Mouse (Mus musculus) left cerebral cortex, postnatal 25 days (tissue): Measurements from ENCODE around the gene Cadps2. TPM values are rescaled to one million over a fixed set of nuclear protein-coding genes. Genes with fewer than 3 reads are reported as not detected.

Source experiments
- DNase-seq, 2 experiments: peaks; one replicate each; pipeline ENCODE4 v3.0.0; 2022; ENCODE audit warnings: low spot score in 2 of 2, mixed read lengths in 1 of 2
- intact Hi-C: fragments of 180-260 bp; cut with DNase I; formaldehyde crosslinking; loops from one replicate; pipeline ENCODE4 v1.15.1; 2025
- total RNA-seq, 2 experiments: library from RNA; stranded (reverse); gene quantifications; 2 replicates each; pipeline ENCODE4 v1.2.3; 2021

Gene Cadps2
- total RNA-seq, 2 experiments from 2014 or later = 85.8 to 90.7 TPM

DNA sequence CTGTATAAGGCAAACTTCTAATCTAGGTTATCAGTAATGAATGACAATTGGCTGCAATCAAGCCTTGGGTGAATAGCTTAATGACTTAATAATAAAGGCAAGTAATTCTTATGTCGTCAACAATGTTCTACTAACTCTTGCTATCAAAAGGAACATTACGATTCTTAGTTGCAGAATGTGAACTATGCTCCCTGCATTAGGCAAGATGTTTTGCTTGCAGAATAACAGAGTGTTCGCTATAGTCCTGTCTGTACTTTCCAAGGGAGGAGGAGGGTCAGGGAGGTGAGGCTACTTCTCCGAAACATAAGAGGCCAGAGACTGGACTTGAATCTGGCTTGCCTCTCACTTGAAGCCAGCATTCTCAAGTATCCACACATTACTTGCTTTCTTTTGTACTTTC lies 446.5 kb downstream of the Cadps2 start:
- no peak for DNase-seq
- intact Hi-C loops = no loop called here

GRCm38 (mm10) chr6:23386711-23387110 lies 452.5 kb downstream of the Cadps2 start:
- no peak for DNase-seq
- intact Hi-C loops = no loop called here

- no peak for DNase-seq
These were observed 456.2 kb downstream of the Cadps2 start for GRCm38 (mm10) chr6:23383004-23383347.

DNA sequence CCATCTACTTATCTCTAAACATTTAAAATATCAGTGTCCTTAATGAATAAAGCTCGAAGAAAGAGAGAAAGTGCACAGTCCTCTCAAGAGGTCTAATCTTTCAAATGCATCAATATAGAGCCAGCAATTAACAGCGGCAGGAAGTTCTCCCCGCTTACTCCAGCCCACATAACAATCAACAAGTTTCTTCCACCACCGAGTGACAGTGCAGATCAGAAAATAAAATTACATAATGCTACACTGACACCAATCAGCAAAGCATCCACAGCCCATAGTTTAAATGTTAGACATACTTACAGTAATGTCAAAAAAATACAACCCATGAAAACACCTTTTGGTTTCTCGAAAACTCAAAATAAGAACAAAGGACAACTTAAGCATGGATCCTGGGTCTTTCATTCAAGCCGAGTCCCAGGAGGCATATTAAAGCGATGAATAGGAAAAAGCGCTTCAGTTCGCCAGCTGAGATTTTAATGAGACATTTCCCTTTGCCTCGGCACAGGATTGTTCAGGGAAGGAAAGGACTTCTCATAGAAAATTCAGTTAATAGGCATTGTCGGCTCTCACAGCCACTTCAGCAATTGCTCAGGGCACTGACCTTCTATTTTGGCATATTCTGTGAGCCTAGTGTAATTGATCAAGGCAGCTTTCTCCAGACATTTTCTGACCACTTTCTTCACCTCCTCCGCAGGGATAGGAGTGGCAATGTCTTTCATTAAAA lies 456.8 kb downstream of the Cadps2 start:
- intact Hi-C loops = no loop called here
- no peak for DNase-seq

More at GRCm38 (mm10) chr6:23383004-23383347, 456.2 kb downstream of the Cadps2 start:
- intact Hi-C loops = no loop called here

GRCm38 (mm10) chr6:23376327-23376726 lies 462.9 kb downstream of the Cadps2 start:
- intact Hi-C loops = no loop called here
- DNase-seq = no peak

GRCm38 (mm10) chr6:23361842-23362451 lies 477.3 kb downstream of the Cadps2 start:
- no peak for DNase-seq
- intact Hi-C loops = no loop called here

DNA sequence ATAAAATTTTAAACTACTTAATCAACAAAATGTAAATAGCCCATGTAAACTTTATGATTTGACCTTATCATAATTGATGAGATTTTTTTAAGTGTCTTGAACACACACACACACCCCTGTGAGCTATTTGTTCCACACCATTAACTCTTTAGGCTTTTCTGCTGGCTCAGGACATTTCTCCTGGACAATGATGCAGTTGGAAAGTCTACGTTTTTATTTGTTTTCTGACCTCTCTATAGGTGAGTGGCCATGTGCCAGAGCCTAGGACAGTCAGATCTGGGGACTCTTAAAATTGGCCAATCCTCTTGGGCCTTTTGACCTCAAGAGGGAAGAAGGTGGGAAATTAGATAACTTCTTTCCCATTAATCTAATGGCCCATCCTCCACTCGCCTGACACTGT lies 478.6 kb downstream of the Cadps2 start:
- intact Hi-C loops = no loop called here
- DNase-seq = no peak

GRCm38 (mm10) chr6:23356141-23356540 lies 483.1 kb downstream of the Cadps2 start:
- intact Hi-C loops = no loop called here
- DNase-seq = no peak

GRCm38 (mm10) chr6:23353480-23353879 lies 485.7 kb downstream of the Cadps2 start:
- intact Hi-C loops = no loop called here

DNA sequence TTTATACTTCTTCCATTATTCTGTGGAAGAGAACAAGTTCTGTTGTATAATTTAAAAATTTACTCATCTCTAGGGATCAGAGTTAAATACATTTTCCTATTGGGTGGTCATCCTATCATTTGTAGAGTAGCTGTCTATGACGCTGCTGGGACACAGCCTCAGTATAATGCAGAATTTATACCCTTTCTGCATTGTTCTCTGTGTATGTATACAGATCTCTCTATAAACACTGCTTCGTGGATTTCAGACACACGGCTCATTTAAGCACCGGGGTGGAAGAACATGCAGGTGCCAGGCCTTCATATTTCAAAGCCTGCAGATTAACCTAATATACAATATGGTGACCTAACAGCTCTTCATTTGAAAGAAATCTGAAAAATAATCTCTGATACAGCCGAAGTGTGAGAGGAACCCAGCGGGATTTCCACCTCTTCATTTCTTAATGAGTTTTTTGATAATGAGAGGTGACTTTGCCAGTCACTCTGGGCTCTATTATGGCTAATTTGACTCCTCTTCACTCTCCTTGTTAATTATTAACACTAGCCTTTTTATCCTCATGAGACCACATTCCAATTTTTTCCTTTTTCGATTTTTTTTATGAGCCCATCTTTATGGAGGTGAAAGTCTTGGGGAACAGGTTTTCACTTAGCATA lies 501.7 kb downstream of the Cadps2 start:
- DNase-seq = no peak
- intact Hi-C loops = no loop called here

More at GRCm38 (mm10) chr6:23353480-23353879, 485.7 kb downstream of the Cadps2 start:
- no peak for DNase-seq

DNA sequence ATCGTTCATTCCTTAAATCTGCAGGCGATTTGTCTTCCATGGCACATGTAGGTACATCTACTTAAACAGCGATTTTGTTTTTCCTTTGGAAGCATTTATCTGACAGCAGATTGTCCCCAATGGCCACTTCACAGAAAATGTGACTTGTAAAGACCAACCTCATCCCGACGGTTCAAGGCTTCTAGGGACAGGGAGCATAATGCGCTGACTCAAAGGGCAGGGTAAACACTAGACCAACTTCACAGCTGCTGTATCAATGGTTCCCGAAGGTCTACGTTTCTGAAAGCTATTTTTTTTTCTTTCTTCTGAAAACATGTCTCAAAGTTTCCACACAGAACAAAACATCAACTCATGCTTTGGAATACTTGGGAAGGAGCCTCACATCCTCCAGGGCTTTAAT lies 524.3 kb downstream of the Cadps2 start:
- intact Hi-C loops = no loop called here
- DNase-seq = no peak

DNA sequence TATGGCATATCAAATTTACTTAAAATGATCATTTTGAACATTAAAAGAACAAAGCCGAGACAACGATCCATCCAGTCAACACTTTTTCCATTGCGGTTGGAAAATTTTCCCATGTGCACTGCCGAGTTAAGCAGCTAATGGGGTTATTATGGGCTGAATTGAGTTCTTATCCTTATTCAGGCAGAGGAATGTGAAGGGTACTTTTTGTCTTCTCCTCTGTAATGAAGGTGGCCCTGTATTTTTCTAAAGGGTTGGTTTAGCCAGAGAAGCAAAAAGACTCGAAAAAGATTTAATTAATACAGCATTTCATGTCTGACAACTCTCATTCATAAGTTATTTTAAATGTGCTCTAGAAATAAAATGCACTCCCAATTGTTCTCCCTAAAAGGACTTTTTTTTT lies 524.9 kb downstream of the Cadps2 start:
- DNase-seq = no peak
- intact Hi-C loops = no loop called here

GRCm38 (mm10) chr6:23306046-23306445 lies 533.2 kb downstream of the Cadps2 start:
- no peak for DNase-seq
- intact Hi-C loops = no loop called here

- DNase-seq = no peak
- intact Hi-C loops = no loop called here
These were observed 540.6 kb downstream of the Cadps2 start for GRCm38 (mm10) chr6:23298596-23298995.

DNA sequence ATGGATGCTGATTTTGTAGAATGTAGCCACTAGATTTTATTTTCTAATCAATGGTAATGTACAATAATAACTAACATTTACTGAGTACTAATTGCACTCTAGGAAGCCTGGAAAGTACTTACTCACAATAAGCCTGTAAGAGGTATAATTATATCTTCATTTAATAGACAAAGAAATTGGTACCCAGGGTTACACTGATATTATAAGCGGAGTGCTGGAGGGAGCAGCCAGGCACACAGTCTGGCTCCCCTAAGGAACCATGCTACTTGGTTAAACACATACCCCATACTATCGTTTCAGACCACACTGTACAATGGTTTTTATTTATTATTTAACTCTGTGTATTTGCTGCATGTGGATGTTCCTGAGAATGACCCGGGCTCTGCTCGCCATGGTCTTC lies 544.5 kb downstream of the Cadps2 start:
- DNase-seq = no peak
- intact Hi-C loops = no loop called here

- intact Hi-C loops = no loop called here
- no peak for DNase-seq
These were observed 550.5 kb downstream of the Cadps2 start for GRCm38 (mm10) chr6:23288752-23289151.

DNA sequence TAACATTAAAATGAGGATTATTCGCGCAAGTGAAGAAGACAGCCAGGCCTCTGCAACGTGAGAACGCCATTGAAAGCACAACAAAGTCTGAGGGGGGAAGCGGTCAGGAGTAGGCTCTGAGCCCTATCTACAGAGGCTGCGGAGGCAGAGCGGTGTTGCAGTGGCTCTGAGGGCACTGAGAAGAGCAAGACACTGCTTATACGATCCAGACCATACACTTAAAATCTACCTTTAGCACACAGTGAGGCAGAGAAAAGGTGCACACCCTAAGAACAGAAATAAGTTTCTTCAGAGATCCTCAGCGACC lies 557.8 kb downstream of the Cadps2 start:
- intact Hi-C loops = no loop called here
- no peak for DNase-seq

- no peak for DNase-seq
These were observed 558.3 kb downstream of the Cadps2 start for GRCm38 (mm10) chr6:23280811-23281513.

DNA sequence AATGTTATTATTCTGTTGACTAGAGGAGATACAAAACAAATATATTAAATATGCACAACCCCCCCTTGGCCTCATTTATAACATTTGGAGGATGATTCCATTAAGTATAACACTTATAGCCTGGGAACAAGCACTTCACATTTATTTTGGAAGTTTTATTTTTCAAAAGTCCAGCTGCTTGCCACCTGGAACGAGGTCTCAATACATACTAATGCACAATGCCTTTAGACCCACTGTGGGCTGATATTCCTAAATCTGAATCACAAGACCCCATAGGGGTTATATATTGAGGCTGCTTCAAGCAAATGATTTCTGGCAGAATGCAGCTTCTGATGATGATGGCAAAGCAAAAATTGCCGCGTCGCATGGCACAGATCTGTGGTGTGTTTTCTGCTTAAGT lies 565.7 kb downstream of the Cadps2 start:
- intact Hi-C loops = no loop called here
- no peak for DNase-seq

More at GRCm38 (mm10) chr6:23280811-23281513, 558.3 kb downstream of the Cadps2 start:
- intact Hi-C loops = no loop called here

- no peak for DNase-seq
- intact Hi-C loops = no loop called here
These were observed 566.2 kb downstream of the Cadps2 start for GRCm38 (mm10) chr6:23272979-23273378.

DNA sequence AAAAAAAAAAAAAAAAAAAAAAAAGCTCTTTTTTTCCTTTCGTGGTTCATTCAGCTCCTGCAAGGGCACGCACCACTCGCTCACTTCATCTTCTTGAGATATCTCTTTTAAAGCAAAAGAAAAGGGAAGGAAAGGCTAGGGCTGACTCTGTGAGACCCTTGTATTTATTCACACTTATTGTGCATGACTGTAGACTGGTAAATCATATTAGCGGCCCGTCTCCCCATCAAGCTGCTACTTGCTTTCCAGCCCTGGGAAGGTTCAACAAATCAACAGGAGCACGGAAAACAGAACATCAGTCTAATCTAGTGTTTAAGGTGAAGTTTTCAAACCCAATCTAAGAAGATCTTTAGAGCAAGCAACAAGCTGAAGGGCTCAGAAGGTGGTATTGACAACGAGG lies 566.7 kb downstream of the Cadps2 start:
- intact Hi-C loops = no loop called here
- no peak for DNase-seq
